Mouse (Mus musculus) forebrain, embryonic 16.5 days (tissue): ENCODE results near the gene Padi4. TPM values are rescaled to one million over a fixed set of nuclear protein-coding genes. Genes with fewer than 3 reads are reported as not detected.

Experiments used
- ATAC-seq: fragments of 200-750 bp; cut with Nextera tagmentation; 2 replicates; pipeline ENCODE4 v1.8.0; 2017; ENCODE audit warnings: mild to moderate bottlenecking, moderate library complexity
- H3K27ac ChIP-seq: fragments of 300-500 bp; sonication (generic); 2 replicates; pipeline ENCODE4 v1.5.1; 2014; ENCODE audit warnings: low read length, control low read depth
- H3K27me3 ChIP-seq: fragments of 300-500 bp; sonication (generic); replicated peaks from 2 replicates; pipeline ENCODE4 v1.6.1; 2014; ENCODE audit warnings: low read length; ENCODE audit not compliant: control insufficient read depth, insufficient read depth
- H3K36me3 ChIP-seq: fragments of 300-500 bp; sonication (generic); 2 replicates; pipeline ENCODE4 v1.6.1; 2014; ENCODE audit not compliant: control insufficient read depth, insufficient read depth
- H3K4me1 ChIP-seq: fragments of 300-500 bp; sonication (generic); replicated peaks from 2 replicates; pipeline ENCODE4 v1.6.1; 2014; ENCODE audit warnings: low read length; ENCODE audit not compliant: control insufficient read depth, insufficient read depth
- H3K4me2 ChIP-seq: fragments of 300-500 bp; sonication (generic); 2 replicates; pipeline ENCODE4 v1.6.1; 2014; ENCODE audit warnings: mild to moderate bottlenecking, low read length, control low read depth
- H3K4me3 ChIP-seq: fragments of 300-500 bp; sonication (generic); replicated peaks from 2 replicates; pipeline ENCODE4 v1.5.1; 2014; ENCODE audit warnings: mild to moderate bottlenecking, low read length, control low read depth
- H3K9ac ChIP-seq: fragments of 300-500 bp; sonication (generic); replicated peaks from 2 replicates; pipeline ENCODE4 v1.6.1; 2014; ENCODE audit warnings: low read depth, low read length, control low read depth
- H3K9me3 ChIP-seq: fragments of 300-500 bp; sonication (generic); 2 replicates; pipeline ENCODE4 v1.6.1; 2016; ENCODE audit warnings: low read length; ENCODE audit not compliant: control insufficient read depth
- WGBS: fragments of 180-500 bp; shearing (Covaris S2); extraction: QIAGEN DNeasy Blood & Tissue Kit; methylation state at CpG from one replicate; pipeline ENCODE4 v1.1.7; 2014; 5-methylcytosine and 5-hydroxymethylcytosine counted together
- polyA plus RNA-seq: library from polyadenylated mRNA; unstranded; fragments of >200 nt; fragmentation: Nextera tagmentation; extraction: Ambion mirVana; gene quantifications from 2 replicates; pipeline ENCODE4 v1.2.1, GENCODE M21; 2015

The Padi4 gene
- polyA plus RNA-seq, 1 experiment from 2014 or later: 0.24 TPM

DNA sequence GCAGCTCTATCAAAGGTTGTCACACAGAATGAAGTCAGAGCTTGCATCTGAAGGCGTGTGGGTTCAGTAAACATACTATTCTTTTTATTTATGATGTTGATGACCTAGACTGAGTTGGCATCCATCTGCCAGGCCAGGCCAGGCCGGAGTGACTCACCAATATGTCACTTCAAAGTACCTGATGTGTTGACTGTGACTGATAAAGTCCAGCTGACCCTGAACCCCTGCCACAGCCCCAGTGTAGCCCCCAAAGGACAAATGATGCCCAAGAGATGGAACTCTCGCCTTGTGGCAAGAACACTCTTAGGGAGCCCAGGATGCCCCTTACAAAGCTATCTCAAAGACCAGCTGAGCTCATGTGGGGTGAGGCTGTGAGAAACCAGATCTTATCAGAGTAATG, 18.2 kb downstream of the Padi4 start:
- Histone ChIP-seq H3K4me3 (no peak overlapping the region), H3K4me2 (no peak overlapping the region), H3K9me3 (no peaks in the 10 kb centered on the region), H3K9ac (no peak overlapping the region), H3K27me3 (no peaks in the 10 kb centered on the region), H3K36me3 (no peaks in the 10 kb centered on the region), H3K4me1 (no peaks in the 10 kb centered on the region; the same call in 1 of the 2 replicates), H3K27ac (no peak overlapping the region)
- 97% methylated on average over 3 of the region's 3 CpGs for WGBS
- ATAC-seq: no peak

DNA sequence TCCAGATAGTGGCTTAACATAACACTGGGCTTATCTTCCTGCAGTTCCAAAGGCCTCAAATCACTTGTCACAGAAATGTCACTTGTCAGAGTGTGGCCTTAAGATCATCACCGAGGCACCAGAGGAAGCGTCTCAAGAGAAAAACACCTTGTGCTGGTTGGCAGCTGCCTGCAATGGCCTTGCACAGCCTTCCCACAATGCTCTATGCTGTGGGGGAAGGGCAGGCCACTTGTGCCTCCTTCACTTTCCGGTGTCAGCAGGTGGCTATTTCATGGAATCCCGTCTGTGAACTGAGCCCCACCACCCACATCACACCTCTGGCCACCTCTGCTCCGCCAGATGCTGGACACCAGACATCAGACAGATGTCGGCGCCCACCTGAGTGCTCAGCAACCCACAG, 20.7 kb downstream of the Padi4 start:
- Histone ChIP-seq H3K36me3 (no peaks in the 10 kb centered on the region), H3K9me3 (no peaks in the 10 kb centered on the region), H3K27me3 (no peaks in the 10 kb centered on the region), H3K4me2 (no peak overlapping the region), H3K4me1 (no peaks in the 10 kb centered on the region; the same call in 1 of the 2 replicates), H3K4me3 (no peak overlapping the region), H3K9ac (no peak overlapping the region), H3K27ac (no peak overlapping the region)
- 72% methylated on average over 7 of the region's 7 CpGs for WGBS
- no peak for ATAC-seq

DNA sequence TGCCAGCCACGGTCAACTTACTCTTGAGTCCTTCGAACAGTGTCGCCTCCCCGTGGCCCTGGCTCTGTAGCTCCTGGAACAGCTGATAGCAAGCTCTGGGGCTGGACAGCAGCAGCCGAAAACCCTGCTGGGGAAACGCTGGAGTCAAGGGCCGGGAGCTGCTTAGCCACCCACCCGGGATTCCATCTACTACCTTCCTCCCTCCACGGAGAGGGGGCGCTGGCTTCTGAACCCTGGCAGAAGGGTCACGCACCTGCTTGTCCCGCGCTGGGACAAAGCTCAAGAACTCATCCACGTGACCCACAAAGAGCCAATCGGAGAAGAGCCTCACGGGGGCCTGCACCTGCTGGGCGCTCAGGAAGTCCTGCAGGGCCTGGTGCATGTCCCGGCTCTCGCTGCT, 23.7 kb downstream of the Padi4 start:
- no peaks in the 10 kb centered on the region for H3K36me3 ChIP-seq
- H3K4me1 ChIP-seq: no peaks in the 10 kb centered on the region
- no peaks in the 10 kb centered on the region for H3K9me3 ChIP-seq
- ATAC-seq: no peak
- 8% methylated on average over 17 of the region's 19 CpGs for WGBS
- no peak overlapping the region for H3K4me3 ChIP-seq
- H3K27me3 ChIP-seq: no peaks in the 10 kb centered on the region
- no peak overlapping the region for H3K9ac ChIP-seq
- no peak overlapping the region for H3K27ac ChIP-seq
- H3K4me2 ChIP-seq: peak overlapping the region; percentile 36

DNA sequence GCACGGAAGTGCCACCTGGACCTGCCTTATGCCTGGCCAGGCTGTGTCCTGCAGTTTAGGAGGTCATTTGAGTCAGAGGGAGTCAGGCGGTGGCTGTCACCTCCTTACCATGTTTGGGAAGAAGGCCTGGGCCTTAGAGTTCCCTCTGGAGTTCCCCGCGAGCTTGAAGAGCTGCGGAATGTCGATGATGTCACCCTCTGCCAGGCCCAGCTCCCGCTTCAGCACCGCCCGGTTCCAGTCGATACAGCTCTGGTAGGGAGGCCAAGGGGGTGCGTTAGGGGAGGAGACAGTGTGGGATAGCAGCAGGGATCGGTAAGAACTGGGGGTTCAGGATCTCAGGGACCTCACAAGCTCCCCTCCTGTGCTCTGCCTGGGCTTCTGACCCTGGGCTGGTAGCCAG, 26.1 kb downstream of the Padi4 start:
- no peak for ATAC-seq
- H3K9me3 ChIP-seq: no peaks in the 10 kb centered on the region

GRCm38 (mm10) chr4:140744654-140745053, 29.4 kb downstream of the Padi4 start:
- Histone ChIP-seq H3K27ac (no peak overlapping the region), H3K4me1 (no peaks in the 10 kb centered on the region), H3K4me2 (no peak overlapping the region), H3K9ac (no peak overlapping the region), H3K27me3 (no peaks in the 10 kb centered on the region), H3K9me3 (no peaks in the 10 kb centered on the region), H3K36me3 (no peaks in the 10 kb centered on the region), H3K4me3 (no peak overlapping the region)
- 26% methylated on average over 3 of the region's 3 CpGs for WGBS
- no peak for ATAC-seq

More for the DNA sequence above, 26.1 kb downstream of the Padi4 start:
- H3K36me3 ChIP-seq: no peaks in the 10 kb centered on the region
- no peak overlapping the region for H3K4me3 ChIP-seq
- H3K27me3 ChIP-seq: no peaks in the 10 kb centered on the region
- H3K9ac ChIP-seq: 0 out of 2 replicates have a peak overlapping the region, but pooled peaks have one; percentile 19
- H3K4me2 ChIP-seq: no peak overlapping the region
- WGBS: 32% methylated on average over 12 of the region's 12 CpGs
- H3K27ac ChIP-seq: no peak overlapping the region
- H3K4me1 ChIP-seq: no peaks in the 10 kb centered on the region

GRCm38 (mm10) chr4:140743086-140743485, 30.9 kb downstream of the Padi4 start:
- Histone ChIP-seq H3K9ac (no peak overlapping the region), H3K4me3 (no peak overlapping the region), H3K36me3 (no peaks in the 10 kb centered on the region), H3K9me3 (no peaks in the 10 kb centered on the region), H3K27ac (no peak overlapping the region), H3K4me1 (no peaks in the 10 kb centered on the region), H3K4me2 (no peak overlapping the region), H3K27me3 (no peaks in the 10 kb centered on the region)
- 35% methylated on average over 4 of the region's 4 CpGs for WGBS
- peak; percentile 43; the same call in 1 of the 2 replicates for ATAC-seq

GRCm38 (mm10) chr4:140742543-140742942, 31.5 kb downstream of the Padi4 start, which contains the start of gene Padi6:
Gene Padi6 (minus strand): TSS chr4:140742643.
- WGBS: 89% methylated on average over 2 of the region's 2 CpGs
- H3K4me2 ChIP-seq: no peak within 1 kb of the TSS
- no peak within 1 kb of the TSS for H3K9ac ChIP-seq
- no peak within 1 kb of the TSS for H3K27ac ChIP-seq
- no peaks in the 10 kb centered on the region for H3K27me3 ChIP-seq
- H3K4me3 ChIP-seq: no peak within 1 kb of the TSS
- H3K36me3 ChIP-seq: no peaks in the 10 kb centered on the region
- ATAC-seq: no peak
- H3K4me1 ChIP-seq: no peaks in the 10 kb centered on the region
- no peaks in the 10 kb centered on the region for H3K9me3 ChIP-seq

- WGBS: 88% methylated on average over 6 of the region's 6 CpGs
- H3K4me1 ChIP-seq: no peaks in the 10 kb centered on the region
- no peaks in the 10 kb centered on the region for H3K27me3 ChIP-seq
- H3K4me2 ChIP-seq: no peak overlapping the region
- H3K4me3 ChIP-seq: no peak overlapping the region
- no peak overlapping the region for H3K9ac ChIP-seq
- H3K9me3 ChIP-seq: no peaks in the 10 kb centered on the region
- no peak for ATAC-seq
- no peaks in the 10 kb centered on the region for H3K36me3 ChIP-seq
- no peak overlapping the region for H3K27ac ChIP-seq
Measured at GRCm38 (mm10) chr4:140741401-140741800, 32.6 kb downstream of the Padi4 start.

DNA sequence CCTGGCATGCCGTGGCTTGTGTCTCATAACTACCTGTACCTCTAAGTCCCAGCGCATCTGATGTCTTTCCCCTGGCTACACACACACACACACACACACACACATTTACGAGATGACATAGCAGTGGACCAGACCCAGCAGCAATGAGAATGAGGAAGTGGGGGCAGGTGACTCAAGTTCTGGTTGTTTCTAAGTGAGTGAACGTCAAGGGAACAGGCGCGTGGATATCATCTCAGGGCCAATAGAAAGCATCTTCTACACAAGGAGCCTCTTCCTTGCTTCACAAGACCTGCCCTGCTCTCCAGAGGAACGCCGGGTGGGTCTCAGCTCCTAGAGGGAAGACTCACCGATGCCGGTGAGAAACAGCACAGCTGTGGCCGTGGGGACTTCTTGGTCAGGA, 33.4 kb downstream of the Padi4 start:
- H3K9ac ChIP-seq: no peak overlapping the region
- no peak for ATAC-seq
- no peak overlapping the region for H3K4me2 ChIP-seq
- H3K9me3 ChIP-seq: no peaks in the 10 kb centered on the region
- H3K27me3 ChIP-seq: no peaks in the 10 kb centered on the region
- no peak overlapping the region for H3K4me3 ChIP-seq
- H3K36me3 ChIP-seq: no peaks in the 10 kb centered on the region
- H3K27ac ChIP-seq: no peak overlapping the region
- WGBS: 89% methylated on average over 11 of the region's 11 CpGs
- no peaks in the 10 kb centered on the region for H3K4me1 ChIP-seq

GRCm38 (mm10) chr4:140732871-140733270, 41.2 kb downstream of the Padi4 start:
- no peak overlapping the region for H3K27ac ChIP-seq
- H3K4me3 ChIP-seq: no peak overlapping the region
- no peak overlapping the region for H3K9ac ChIP-seq
- H3K4me2 ChIP-seq: no peak overlapping the region
- H3K9me3 ChIP-seq: no peaks in the 10 kb centered on the region
- no peaks in the 10 kb centered on the region for H3K36me3 ChIP-seq
- H3K4me1 ChIP-seq: no peaks in the 10 kb centered on the region
- 76% methylated on average over 7 of the region's 7 CpGs for WGBS
- no peak for ATAC-seq
- H3K27me3 ChIP-seq: no peaks in the 10 kb centered on the region
